Mouse (Mus musculus) heart, embryonic 12.5 days (tissue): ENCODE results near the gene Ets1. TPM values are rescaled to one million over a fixed set of nuclear protein-coding genes. Genes with fewer than 3 reads are reported as not detected.

ENCODE experiments used
- ATAC-seq: fragments of 200-750 bp; cut with Nextera tagmentation; 2 replicates; pipeline ENCODE4 v1.8.0; 2017; ENCODE audit warnings: moderate TSS enrichment, moderate library complexity; ENCODE audit not compliant: insufficient number of reproducible peaks, low FRiP score
- H3K27ac ChIP-seq: fragments of 300-500 bp; sonication (generic); 2 replicates; pipeline ENCODE4 v1.5.1; 2016; ENCODE audit warnings: mild to moderate bottlenecking, moderate library complexity; ENCODE audit not compliant: poor library complexity, severe bottlenecking
- H3K27me3 ChIP-seq: fragments of 300-500 bp; sonication (generic); replicated peaks from 2 replicates; pipeline ENCODE4 v1.6.1; 2016; ENCODE audit warnings: mild to moderate bottlenecking, moderate library complexity
- H3K36me3 ChIP-seq: fragments of 300-500 bp; sonication (generic); 2 replicates; pipeline ENCODE4 v1.6.1; 2016; ENCODE audit warnings: mild to moderate bottlenecking, moderate library complexity
- H3K4me1 ChIP-seq: fragments of 300-500 bp; sonication (generic); replicated peaks from 2 replicates; pipeline ENCODE4 v1.6.1; 2016; ENCODE audit warnings: mild to moderate bottlenecking
- H3K4me2 ChIP-seq: fragments of 300-500 bp; sonication (generic); 2 replicates; pipeline ENCODE4 v1.6.1; 2016; ENCODE audit warnings: mild to moderate bottlenecking, moderate library complexity
- H3K4me3 ChIP-seq: fragments of 300-500 bp; sonication (generic); 2 replicates; pipeline ENCODE4 v1.5.1; 2016; ENCODE audit warnings: mild to moderate bottlenecking
- H3K9ac ChIP-seq: fragments of 300-500 bp; sonication (generic); 2 replicates; pipeline ENCODE4 v1.6.1; 2016; ENCODE audit warnings: mild to moderate bottlenecking, moderate library complexity
- H3K9me3 ChIP-seq: fragments of 300-500 bp; sonication (generic); replicated peaks from 2 replicates; pipeline ENCODE4 v1.6.1; 2016; ENCODE audit warnings: mild to moderate bottlenecking, moderate library complexity
- WGBS: fragments of 180-500 bp; shearing (Covaris S2); methylation state at CpG from one replicate; pipeline ENCODE4 v1.1.7; 2016; 5-methylcytosine and 5-hydroxymethylcytosine counted together
- polyA plus RNA-seq: library from polyadenylated mRNA; unstranded; fragments of >200 nt; fragmentation: Nextera tagmentation; extraction: Ambion mirVana; gene quantifications from 2 replicates; pipeline ENCODE4 v1.2.1, GENCODE M21; 2016

Ets1 gene
- polyA plus RNA-seq, 1 experiment from 2014 or later, result 65.6 TPM

DNA sequence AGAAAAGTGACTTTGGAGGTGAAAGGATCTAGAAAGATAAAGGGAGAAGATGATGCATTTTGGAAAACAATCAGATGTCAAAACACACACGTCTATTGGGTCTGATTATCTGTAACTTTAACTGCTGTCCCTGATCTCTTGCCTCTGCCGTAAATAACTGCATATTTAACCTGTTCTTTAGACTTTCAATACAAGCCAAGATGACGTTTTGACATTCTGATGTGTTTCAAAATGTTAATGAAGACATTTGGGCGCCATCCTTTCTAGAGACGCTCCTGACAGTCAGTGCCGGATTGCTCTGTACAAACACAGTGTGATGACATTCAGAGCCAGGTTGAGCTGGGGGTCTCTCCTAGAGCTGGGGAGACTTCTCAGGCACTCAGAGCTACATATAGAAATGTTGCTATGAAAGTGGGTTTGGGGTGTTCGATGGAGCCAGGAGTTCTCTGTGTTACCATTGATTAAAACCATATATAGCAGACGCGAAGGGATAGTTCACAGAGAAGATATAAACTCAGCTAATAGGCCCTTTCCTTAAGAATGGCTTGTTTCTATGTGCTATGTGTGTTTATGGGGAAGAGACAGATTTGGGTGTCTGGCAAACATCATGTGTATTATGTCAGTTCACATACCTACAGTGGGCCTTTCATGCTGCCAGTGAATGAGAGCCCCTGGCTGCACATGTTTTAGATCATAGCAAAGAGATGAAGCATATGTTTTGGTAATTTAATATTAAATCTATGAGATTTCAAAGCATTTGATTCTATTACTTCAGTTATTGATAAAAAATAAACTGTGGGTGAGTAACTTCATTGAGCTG lies 61.5 kb downstream of the Ets1 start:
- peaks cover 31% of the 10 kb centered on the region for H3K4me1 ChIP-seq
- no peak for ATAC-seq
- no peaks in the 10 kb centered on the region for H3K9me3 ChIP-seq
- H3K4me2 ChIP-seq, result peak overlapping the region; percentile 92
- H3K9ac ChIP-seq, result peak overlapping the region; percentile 85
- no peaks in the 10 kb centered on the region for H3K27me3 ChIP-seq
- peak overlapping the region; percentile 95 for H3K27ac ChIP-seq
- 47% methylated on average over 9 of the region's 9 CpGs for WGBS
- H3K4me3 ChIP-seq, result peak overlapping the region; percentile 79
- no peaks in the 10 kb centered on the region for H3K36me3 ChIP-seq

DNA sequence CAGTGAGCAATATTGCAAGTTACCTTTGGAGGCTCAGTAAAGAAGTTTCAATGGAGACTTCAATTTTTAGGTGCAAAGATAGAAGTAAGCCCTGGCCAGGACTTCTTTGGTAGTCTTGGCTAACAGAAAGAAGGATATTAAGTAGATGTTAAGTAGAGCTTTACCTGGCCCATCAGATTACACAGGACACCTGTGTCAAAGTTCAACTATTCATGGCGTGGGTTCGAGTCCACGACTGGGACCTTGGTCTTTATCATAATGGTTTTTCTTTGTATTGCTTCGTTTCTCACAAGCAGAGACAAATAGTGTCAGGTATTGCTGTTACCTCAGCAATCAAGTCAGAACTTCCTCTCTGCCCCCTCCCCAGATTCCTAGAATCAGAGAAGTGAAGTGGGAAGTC lies 62.7 kb downstream of the Ets1 start:
- peak overlapping the region; percentile 34 for H3K4me3 ChIP-seq
- H3K9ac ChIP-seq, result peak overlapping the region; percentile 56
- no peaks in the 10 kb centered on the region for H3K9me3 ChIP-seq
- H3K27me3 ChIP-seq, result no peaks in the 10 kb centered on the region
- no peak overlapping the region for H3K27ac ChIP-seq
- peak overlapping the region; percentile 60 for H3K4me2 ChIP-seq
- no peak for ATAC-seq
- 73% methylated on average over 4 of the region's 4 CpGs for WGBS
- peaks cover 37% of the 10 kb centered on the region for H3K4me1 ChIP-seq
- H3K36me3 ChIP-seq, result no peaks in the 10 kb centered on the region

DNA sequence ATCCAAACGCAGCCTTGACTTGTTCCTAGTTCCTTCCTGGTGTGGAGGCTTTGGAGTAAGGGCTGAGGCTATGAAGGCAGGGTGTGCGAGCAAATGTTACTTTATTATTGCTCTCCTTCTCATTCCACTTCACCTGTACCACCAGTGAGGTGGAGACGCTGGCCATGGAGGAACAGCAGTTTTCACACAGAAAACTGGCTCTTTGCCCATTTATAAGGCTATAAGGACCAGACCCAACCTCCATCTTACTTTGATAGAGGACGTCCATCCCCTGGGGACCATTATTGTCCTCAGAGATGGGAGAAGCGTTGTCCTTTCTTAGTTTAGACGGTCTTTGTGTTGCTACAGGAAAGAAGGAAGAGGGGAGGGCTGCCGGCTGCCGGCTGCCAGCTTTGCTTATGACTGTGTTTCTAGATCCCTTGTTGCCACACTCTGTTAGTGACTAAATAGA lies 63.4 kb downstream of the Ets1 start:
- H3K4me3 ChIP-seq, result peak overlapping the region; percentile 34
- WGBS, result 61% methylated on average over 8 of the region's 8 CpGs

DNA sequence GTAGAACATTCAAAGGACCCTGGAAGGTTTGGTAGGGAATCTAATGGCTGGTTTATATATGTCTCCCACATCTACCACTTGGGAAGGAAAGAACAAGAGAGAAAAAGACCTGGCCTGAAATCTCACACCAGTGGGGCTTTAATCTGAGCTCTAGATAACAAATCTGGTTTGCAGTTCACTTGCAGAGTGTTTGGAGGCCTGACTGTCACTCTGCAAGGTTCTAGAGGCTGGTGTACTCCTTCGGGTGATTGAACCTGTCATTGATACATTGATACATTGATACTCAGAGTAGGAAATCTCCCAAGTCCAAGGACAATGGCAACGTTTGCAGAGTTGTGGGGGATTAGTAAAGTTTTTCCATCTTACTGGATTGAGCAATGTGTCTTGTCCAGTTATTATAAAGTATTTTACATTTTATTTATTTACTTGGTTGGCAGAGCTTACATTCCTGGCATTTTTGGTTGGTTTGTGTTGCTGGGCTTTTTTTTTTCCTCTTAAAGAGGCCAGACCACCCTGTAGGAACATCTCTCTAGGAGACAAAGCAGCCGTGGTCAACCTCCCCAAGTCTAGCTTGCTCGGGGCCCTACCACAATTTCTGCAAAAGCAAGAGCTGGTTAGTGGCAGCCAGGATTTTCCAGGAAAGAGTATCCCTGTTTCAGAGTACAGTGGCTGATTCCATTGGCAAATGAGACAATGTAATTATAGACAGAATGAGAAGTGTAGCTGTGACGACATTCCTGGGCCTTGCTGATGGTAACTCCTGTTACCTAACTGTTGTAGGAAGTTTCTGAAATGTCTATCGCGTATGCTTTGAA lies 64.3 kb downstream of the Ets1 start:
- Histone ChIP-seq H3K27ac (0 out of 2 replicates have a peak overlapping the region, but pooled peaks have one; percentile 34), H3K27me3 (no peaks in the 10 kb centered on the region), H3K4me3 (peak overlapping the region; percentile 34), H3K9me3 (no peaks in the 10 kb centered on the region), H3K4me2 (peak overlapping the region; percentile 60), H3K9ac (peak overlapping the region; percentile 56), H3K4me1 (peaks cover 34% of the 10 kb centered on the region), H3K36me3 (peaks cover under 1% of the 10 kb centered on the region; the same call in 1 of the 2 replicates)
- 52% methylated on average over 7 of the region's 7 CpGs for WGBS
- no peak for ATAC-seq

More for the DNA sequence above, 63.4 kb downstream of the Ets1 start:
- Histone ChIP-seq H3K9me3 (no peaks in the 10 kb centered on the region), H3K27me3 (no peaks in the 10 kb centered on the region), H3K4me1 (peaks cover 39% of the 10 kb centered on the region), H3K9ac (peak overlapping the region; percentile 56), H3K27ac (peak overlapping the region; percentile 34), H3K4me2 (peak overlapping the region; percentile 60), H3K36me3 (no peaks in the 10 kb centered on the region)
- no peak for ATAC-seq

DNA sequence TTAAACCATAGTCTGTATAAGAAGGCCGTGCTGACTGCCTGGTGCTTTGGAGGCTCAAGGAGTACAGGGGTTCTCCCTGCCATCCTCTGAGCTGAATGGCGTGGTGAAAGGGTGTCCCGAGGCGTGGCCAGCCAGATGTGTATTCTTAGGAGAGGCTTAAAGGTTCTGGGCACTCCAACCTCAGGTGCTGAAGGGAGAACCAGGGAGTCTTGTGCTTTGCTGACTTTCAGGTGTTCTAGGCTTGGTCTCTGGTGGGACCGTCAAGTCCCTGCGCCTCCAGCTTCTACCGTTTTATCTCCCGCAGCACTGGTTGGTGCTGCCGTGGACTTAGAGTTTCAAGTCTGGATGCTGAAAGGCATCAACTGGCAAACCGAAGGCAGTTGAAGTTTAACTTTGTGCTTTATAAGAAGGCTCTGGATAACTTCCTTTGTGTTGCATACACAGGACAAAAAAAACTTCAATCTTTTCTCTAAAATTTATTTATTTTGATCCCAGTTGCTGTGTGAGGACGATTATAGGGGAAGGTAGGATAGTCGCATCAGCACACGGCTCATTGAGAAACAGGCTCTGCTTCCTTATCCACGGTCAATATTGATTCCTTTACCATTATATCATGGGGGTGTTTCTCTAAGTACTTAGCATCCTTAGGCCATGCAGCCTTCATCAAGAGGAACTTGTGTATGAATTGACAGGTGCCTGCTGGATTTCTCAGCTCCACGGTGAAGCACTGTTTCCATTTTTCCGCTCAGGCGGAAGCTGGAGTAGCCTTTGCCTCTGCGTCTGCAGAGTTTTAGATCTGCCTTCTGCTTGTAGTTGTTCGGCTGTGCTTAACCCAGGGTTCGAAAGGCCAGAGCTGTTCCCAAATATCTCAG lies 65.3 kb downstream of the Ets1 start:
- Histone ChIP-seq H3K9me3 (no peaks in the 10 kb centered on the region), H3K27ac (peak overlapping the region; percentile 3; the same call in 1 of the 2 replicates), H3K4me2 (peak overlapping the region; percentile 60), H3K9ac (peak overlapping the region; percentile 59; the same call in 1 of the 2 replicates), H3K36me3 (peaks cover 6% of the 10 kb centered on the region; the same call in 1 of the 2 replicates), H3K27me3 (no peaks in the 10 kb centered on the region), H3K4me1 (peaks cover 43% of the 10 kb centered on the region), H3K4me3 (peak overlapping the region; percentile 17)
- 68% methylated on average over 20 of the region's 20 CpGs for WGBS
- ATAC-seq, result no peak

DNA sequence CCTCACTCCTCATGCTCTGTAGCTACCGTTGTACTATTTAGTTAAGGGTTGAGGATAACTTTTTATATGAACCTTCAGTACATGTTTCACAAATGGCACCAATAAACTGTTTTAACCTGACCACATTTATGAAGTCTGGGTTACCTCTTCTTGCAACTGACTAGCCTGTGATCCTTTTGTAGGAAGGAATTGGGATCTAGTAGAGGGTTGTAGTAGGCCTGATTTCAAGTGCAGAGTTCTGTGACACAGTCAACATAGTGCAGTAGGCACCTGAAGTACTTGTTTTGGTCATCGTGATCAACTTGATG lies 65.9 kb downstream of the Ets1 start:
- peak overlapping the region; percentile 11; the same call in 1 of the 2 replicates for H3K4me3 ChIP-seq
- no peaks in the 10 kb centered on the region for H3K27me3 ChIP-seq
- no peak for ATAC-seq
- 73% methylated on average over 2 of the region's 2 CpGs for WGBS
- no peaks in the 10 kb centered on the region for H3K9me3 ChIP-seq
- peaks cover 45% of the 10 kb centered on the region for H3K4me1 ChIP-seq
- no peak overlapping the region for H3K9ac ChIP-seq
- peak overlapping the region; percentile 60 for H3K4me2 ChIP-seq
- H3K36me3 ChIP-seq, result peaks cover 6% of the 10 kb centered on the region; the same call in 1 of the 2 replicates
- no peak overlapping the region for H3K27ac ChIP-seq

DNA sequence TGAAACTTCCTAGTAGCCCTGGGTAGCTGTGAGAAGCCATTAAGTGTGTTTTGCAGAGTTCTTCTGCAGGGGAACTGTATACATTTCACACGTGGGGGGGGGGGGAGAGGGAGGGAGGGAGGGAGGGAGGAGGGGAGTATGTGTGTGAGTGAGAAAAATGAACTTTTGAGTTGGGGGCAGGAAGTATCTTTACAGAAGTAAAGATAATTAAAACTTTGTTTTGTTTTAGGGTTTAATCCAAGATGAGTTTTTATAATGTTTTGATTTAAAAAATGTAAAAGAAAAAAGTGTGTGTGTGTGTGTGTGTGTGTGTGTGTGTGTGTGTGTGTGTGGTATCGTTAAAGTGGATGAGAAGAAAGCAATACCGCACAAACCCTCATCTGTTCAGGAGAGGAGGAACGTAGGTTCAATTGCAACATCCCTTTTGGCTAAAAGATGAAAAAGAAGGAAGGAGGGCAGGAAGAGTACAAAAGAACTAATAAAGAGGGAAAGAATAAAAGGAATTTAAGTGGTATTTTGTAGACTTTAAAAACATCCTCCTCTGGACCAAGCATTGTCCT lies 66.9 kb downstream of the Ets1 start:
- peaks cover 45% of the 10 kb centered on the region for H3K4me1 ChIP-seq
- ATAC-seq, result no peak
- 56% methylated on average over 4 of the region's 4 CpGs for WGBS
- H3K36me3 ChIP-seq, result peaks cover 6% of the 10 kb centered on the region; the same call in 1 of the 2 replicates
- peak overlapping the region; percentile 9; the same call in 1 of the 2 replicates for H3K4me2 ChIP-seq
- no peak overlapping the region for H3K4me3 ChIP-seq
- no peak overlapping the region for H3K9ac ChIP-seq
- H3K27me3 ChIP-seq, result no peaks in the 10 kb centered on the region
- H3K27ac ChIP-seq, result no peak overlapping the region
- H3K9me3 ChIP-seq, result no peaks in the 10 kb centered on the region

DNA sequence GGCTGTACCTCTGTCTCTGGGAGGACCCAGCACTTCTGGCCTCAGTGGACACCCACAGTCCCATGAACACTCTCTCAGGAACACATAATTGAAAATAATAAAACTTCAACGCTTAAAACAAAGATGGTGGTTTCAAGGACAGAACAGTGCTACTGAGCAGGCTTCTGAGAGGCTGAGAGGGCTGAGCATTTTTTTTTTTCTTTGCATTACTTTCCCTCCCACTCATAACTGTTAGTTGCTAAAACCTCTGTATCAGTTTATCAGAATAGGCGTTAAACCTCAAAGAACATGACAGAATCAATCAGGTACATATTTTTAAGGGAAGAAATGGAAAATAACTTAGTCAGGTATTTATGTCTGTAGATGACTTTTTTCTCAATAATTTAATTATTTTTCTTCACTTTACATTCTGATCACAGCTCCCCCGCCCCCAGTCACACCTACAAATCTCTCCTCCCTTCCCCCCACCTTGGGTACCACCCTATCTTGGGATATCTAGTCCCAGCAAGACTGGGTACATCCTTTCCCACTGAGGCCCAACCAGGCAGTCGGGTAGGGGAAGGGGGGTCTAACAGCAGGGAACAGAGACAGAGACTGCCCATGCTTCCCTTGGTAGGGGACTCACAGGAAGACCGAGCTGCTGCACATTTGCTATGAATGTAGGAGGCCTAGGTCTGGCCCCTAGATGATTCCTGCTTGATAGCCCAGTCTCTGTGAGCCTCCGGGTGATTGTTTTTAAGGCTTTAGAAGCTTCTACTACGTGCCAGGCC lies 68.1 kb downstream of the Ets1 start:
- Histone ChIP-seq H3K9ac (no peak overlapping the region), H3K27ac (no peak overlapping the region), H3K36me3 (peaks cover 6% of the 10 kb centered on the region; the same call in 1 of the 2 replicates), H3K27me3 (no peaks in the 10 kb centered on the region), H3K4me2 (0 out of 2 replicates have a peak overlapping the region, but pooled peaks have one; percentile 6), H3K4me1 (peaks cover 52% of the 10 kb centered on the region), H3K9me3 (no peaks in the 10 kb centered on the region), H3K4me3 (no peak overlapping the region)
- no peak for ATAC-seq
- 67% methylated on average over 7 of the region's 7 CpGs for WGBS

DNA sequence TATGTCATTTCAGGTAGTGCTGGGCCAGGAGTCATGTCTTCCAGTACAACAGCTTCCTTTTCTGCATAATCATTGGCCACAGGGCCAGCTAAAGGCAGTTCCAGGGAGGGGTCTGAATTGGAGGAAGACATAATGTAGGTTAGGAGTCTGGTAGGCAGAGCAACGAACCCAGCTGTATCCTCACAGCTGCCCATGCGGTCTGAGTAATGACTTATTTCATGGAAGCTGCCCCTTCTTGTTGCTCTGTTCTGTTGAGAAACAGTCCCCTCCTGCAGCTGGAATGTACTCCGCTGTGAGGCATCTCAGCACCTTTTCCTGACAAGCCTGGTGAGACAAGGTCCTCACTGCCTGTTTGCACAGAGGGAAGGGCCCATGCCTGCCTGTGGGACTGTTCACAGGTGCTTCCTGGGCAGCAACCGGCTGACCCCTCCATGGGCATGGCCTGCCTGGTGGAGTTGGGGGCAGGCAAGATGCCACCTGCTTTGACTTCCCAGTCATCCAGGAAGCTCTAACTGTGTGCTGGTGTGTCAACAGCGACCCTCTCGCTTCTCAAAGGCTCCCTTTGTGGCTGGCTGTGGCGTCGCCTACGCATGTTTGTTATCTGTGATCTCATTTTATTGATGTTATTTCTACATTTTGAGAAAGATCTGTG lies 69.9 kb downstream of the Ets1 start:
- Histone ChIP-seq H3K36me3 (peaks cover 6% of the 10 kb centered on the region; the same call in 1 of the 2 replicates), H3K4me2 (no peak overlapping the region), H3K27ac (peak overlapping the region; percentile 11; the same call in 1 of the 2 replicates), H3K4me3 (no peak overlapping the region), H3K9me3 (no peaks in the 10 kb centered on the region), H3K27me3 (no peaks in the 10 kb centered on the region), H3K9ac (no peak overlapping the region), H3K4me1 (peaks cover 56% of the 10 kb centered on the region)
- WGBS, result 56% methylated on average over 9 of the region's 9 CpGs
- no peak for ATAC-seq
